Mouse (Mus musculus) erythroblast, embryonic 14.5 days (primary cell): Measurements from ENCODE around the gene Wap.

ENCODE experiments used
- GATA1 ChIP-seq: IDR thresholded peaks from 2 replicates; pipeline ENCODE4 v1.6.1; 2012; ENCODE audit warnings: low read length, inconsistent platforms, mixed read lengths
- TAL1 ChIP-seq: IDR thresholded peaks from 3 replicates; pipeline ENCODE4 v1.6.1; 2012; ENCODE audit warnings: low read length, inconsistent platforms, mixed read lengths

DNA sequence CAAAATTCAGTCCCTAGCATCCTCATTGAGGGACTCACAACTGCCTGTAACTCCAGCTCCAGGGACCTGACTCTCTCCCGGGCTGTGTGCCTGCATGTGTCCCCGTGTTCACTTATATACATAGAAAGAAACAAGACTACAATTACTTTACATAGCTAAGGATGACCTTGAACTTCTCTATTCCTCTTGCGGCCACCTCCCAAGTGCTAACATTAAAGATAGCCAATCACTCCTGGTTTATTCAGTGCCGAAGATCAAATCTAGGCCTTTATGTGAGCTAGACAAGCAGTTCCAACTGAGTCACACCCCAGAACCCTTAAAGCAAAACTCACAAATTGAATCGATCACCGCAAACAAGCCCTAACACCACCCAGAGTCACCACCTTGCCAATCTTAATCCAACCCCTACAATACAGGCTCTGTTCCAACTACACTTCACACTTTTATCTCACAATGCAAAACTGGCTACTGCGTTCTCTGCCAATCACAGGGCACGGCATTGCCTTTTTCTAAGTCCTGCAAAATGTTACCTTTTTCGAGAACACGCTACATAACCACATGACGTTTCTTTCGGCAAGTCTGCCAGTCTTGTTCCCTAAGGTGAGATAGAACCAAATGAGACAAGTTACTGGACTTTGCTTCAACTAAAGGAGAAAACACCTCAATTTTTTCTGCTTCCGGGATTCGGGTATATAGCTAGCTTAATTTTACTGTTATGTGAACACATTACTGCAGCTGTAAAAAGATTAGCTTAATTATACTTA, 13.6 kb downstream of the Wap start:
- TF ChIP-seq GATA1 = no peak
- TF ChIP-seq TAL1 = no peak
